Mouse (Mus musculus): ENCODE results near the gene Fxyd7. TPM values are rescaled to one million over a fixed set of nuclear protein-coding genes. Genes with fewer than 3 reads are reported as not detected.

Gene Fxyd7
- polyA plus RNA-seq, 1 experiment from 2014 or later, result 9.1 TPM

DNA sequence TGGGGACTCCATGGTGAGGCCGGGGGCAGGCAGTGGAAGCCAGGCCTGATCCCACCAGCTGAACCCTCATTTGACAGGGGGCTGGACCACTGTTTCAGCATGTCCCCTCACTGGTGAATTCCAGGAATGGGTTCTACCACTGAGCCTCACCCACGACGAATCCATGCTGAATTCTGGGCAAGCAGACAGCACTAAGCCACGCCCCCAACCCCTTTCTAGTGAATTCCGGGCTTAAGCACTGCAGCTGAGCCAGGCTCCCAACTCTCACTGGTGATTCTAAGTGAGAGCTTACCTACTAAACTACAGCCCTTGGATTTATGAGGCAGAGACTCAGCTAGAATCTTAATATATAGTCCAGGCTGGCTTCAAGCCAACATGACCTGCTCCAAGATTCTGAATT is 16.6 kb upstream of the Fxyd7 start:
- Histone ChIP-seq H3K36me3 (ENCODE audit: insufficient read depth) (no peaks in the 10 kb centered on the region), H3K9ac (no peak overlapping the region), H3K27ac (ENCODE audit: low read depth) (no peak overlapping the region), H3K9me3 (ENCODE audit: low read depth, low read length) (no peaks in the 10 kb centered on the region), H3K4me2 (no peak overlapping the region), H3K4me1 (ENCODE audit: insufficient read depth) (peaks cover 3% of the 10 kb centered on the region; the same call in 1 of the 2 replicates), H3K27me3 (ENCODE audit: insufficient read depth, low read length) (no peaks in the 10 kb centered on the region), H3K4me3 (ENCODE audit: low read depth, low read length) (no peak overlapping the region)
- TF ChIP-seq CTCF (IDR thresholded peaks at IDR 0.05; ENCODE audit: low read depth), result no peak
- DNase-seq (peak; percentile 74), ATAC-seq (ENCODE audit: insufficient read depth) (peak; percentile 61)
- 28% methylated on average over 5 of the region's 5 CpGs for WGBS

DNA sequence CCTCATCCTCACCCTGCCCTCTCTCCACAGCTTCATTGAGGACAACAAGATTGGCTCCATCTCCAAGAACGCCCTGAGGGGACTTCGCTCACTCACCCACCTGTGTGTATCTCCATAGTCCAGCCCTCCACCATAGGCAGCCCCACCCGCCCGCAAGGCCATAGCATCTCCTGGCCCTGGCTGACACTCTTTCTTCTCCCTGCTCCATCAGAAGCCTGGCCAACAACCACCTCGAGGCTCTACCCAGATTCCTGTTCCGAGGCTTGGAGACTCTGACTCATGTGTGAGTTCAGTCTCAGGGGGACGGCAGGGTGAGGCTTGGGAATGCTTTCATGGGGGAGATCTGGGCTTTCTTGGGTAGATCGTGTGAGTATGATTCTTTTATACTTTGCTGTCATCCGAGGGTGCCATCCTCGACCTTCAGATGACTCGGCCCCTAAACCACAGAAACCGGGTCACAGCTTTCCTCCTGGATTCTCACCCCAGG is 11.8 kb upstream of the Fxyd7 start:
- no peaks in the 10 kb centered on the region for H3K36me3 ChIP-seq (ENCODE audit: insufficient read depth)
- H3K9me3 ChIP-seq (ENCODE audit: low read depth, low read length), result no peaks in the 10 kb centered on the region
- DNase-seq, result no peak
- WGBS, result 76% methylated on average over 12 of the region's 12 CpGs
- H3K4me2 ChIP-seq, result no peak overlapping the region
- no peak for ATAC-seq (ENCODE audit: insufficient read depth)
- no peak overlapping the region for H3K4me3 ChIP-seq (ENCODE audit: low read depth, low read length)
- no peaks in the 10 kb centered on the region; the same call in 1 of the 2 replicates for H3K4me1 ChIP-seq (ENCODE audit: insufficient read depth)
- H3K27ac ChIP-seq (ENCODE audit: low read depth), result no peak overlapping the region
- no peak for TF ChIP-seq CTCF (IDR thresholded peaks at IDR 0.05; ENCODE audit: low read depth)
- H3K9ac ChIP-seq, result no peak overlapping the region
- no peaks in the 10 kb centered on the region for H3K27me3 ChIP-seq (ENCODE audit: insufficient read depth, low read length)

GRCm38 (mm10) chr7:31060621-31061010 is 9.3 kb upstream of the Fxyd7 start:
- H3K4me1 ChIP-seq (ENCODE audit: insufficient read depth), result no peaks in the 10 kb centered on the region
- H3K27me3 ChIP-seq (ENCODE audit: insufficient read depth, low read length), result no peaks in the 10 kb centered on the region
- H3K9me3 ChIP-seq (ENCODE audit: low read depth, low read length), result no peaks in the 10 kb centered on the region
- DNase-seq (no peak), ATAC-seq (ENCODE audit: insufficient read depth) (no peak)
- H3K9ac ChIP-seq, result no peak overlapping the region
- H3K4me3 ChIP-seq (ENCODE audit: low read depth, low read length), result no peak overlapping the region
- H3K27ac ChIP-seq (ENCODE audit: low read depth), result no peak overlapping the region
- no peak for TF ChIP-seq CTCF (IDR thresholded peaks at IDR 0.05; ENCODE audit: low read depth)
- WGBS, result 82% methylated on average over 7 of the region's 7 CpGs
- H3K4me2 ChIP-seq, result no peak overlapping the region
- no peaks in the 10 kb centered on the region for H3K36me3 ChIP-seq (ENCODE audit: insufficient read depth)

- no peak overlapping the region for H3K4me3 ChIP-seq (ENCODE audit: low read depth, low read length)
- no peak for TF ChIP-seq CTCF (IDR thresholded peaks at IDR 0.05; ENCODE audit: low read depth)
- ATAC-seq (ENCODE audit: insufficient read depth), result no peak
- H3K9ac ChIP-seq, result no peak overlapping the region
- no peak overlapping the region for H3K27ac ChIP-seq (ENCODE audit: low read depth)
- 63% methylated on average over 11 of the region's 11 CpGs for WGBS
- no peaks in the 10 kb centered on the region for H3K36me3 ChIP-seq (ENCODE audit: insufficient read depth)
- no peaks in the 10 kb centered on the region for H3K9me3 ChIP-seq (ENCODE audit: low read depth, low read length)
- DNase-seq, result no peak
- no peaks in the 10 kb centered on the region for H3K27me3 ChIP-seq (ENCODE audit: insufficient read depth, low read length)
- no peaks in the 10 kb centered on the region for H3K4me1 ChIP-seq (ENCODE audit: insufficient read depth)
- H3K4me2 ChIP-seq, result no peak overlapping the region
Observed at GRCm38 (mm10) chr7:31059919-31060620, 8.8 kb upstream of the Fxyd7 start.

DNA sequence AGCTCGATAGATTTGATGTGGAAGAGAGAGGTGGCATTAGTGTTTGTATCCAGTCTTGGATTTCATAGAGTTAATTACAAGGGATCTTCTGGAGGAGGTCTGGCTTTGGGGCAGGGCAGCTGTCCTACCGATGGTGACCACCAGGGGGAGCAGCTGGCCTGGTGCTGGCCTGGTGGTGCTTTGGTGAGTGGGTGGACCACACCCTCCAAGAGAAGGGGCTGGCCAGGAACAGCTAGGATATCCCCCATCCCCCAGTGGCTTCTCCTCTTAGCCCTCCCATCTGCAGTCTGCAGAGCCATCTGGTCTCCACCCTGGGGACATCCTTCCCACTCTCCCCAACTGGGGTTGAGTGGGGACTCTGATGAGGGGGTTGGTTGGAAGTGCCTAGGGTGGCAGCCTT is 7.8 kb upstream of the Fxyd7 start, which contains the start of gene Lgi4:
Lgi4 (plus strand) TSS at position 235 of the 400 bp plus-strand sequence.
- H3K4me1 ChIP-seq (ENCODE audit: insufficient read depth), result peaks cover 5% of the 10 kb centered on the region
- ATAC-seq (ENCODE audit: insufficient read depth), result peak; percentile 35
- 2% methylated on average over 2 of the region's 2 CpGs for WGBS
- peak; percentile 98 for TF ChIP-seq CTCF (IDR thresholded peaks at IDR 0.05; ENCODE audit: low read depth)
- H3K36me3 ChIP-seq (ENCODE audit: insufficient read depth), result no peaks in the 10 kb centered on the region
- peak; percentile 86 for DNase-seq
- H3K9ac ChIP-seq, result no peak within 1 kb of the TSS
- 0 out of 2 replicates have a peak, but pooled peaks cover 1% of the 10 kb centered on the region for H3K27me3 ChIP-seq (ENCODE audit: insufficient read depth, low read length)
- no peak within 1 kb of the TSS for H3K4me3 ChIP-seq (ENCODE audit: low read depth, low read length)
- no peak within 1 kb of the TSS for H3K27ac ChIP-seq (ENCODE audit: low read depth)
- no peak within 1 kb of the TSS for H3K4me2 ChIP-seq
- H3K9me3 ChIP-seq (ENCODE audit: low read depth, low read length), result no peaks in the 10 kb centered on the region

DNA sequence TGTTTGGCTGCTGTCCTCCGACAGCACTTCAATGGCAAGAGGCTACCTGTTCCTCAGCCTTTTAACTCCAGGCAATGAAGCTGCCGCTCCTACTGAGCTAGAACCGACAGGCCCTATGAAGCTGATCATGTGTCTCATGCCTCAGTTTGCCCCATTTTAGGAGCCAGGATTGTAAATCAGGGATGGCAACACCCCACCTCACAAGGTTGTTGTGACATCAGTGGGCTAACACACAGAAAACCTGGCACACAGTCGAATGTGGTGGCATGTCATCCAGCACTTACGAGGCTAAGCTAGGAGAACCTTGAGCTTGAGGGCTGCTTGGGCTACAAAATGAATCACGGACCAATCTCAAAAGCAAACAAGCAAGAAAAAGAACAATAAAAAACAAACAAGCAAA is 6.9 kb upstream of the Fxyd7 start:
- ATAC-seq (ENCODE audit: insufficient read depth), result no peak
- WGBS, result 77% methylated on average over 6 of the region's 6 CpGs
- no peak overlapping the region for H3K4me2 ChIP-seq

GRCm38 (mm10) chr7:31057730-31058129 is 6.5 kb upstream of the Fxyd7 start:
- H3K4me3 ChIP-seq (ENCODE audit: low read depth, low read length), result no peak overlapping the region
- DNase-seq, result no peak
- WGBS, result 57% methylated on average over 5 of the region's 5 CpGs
- TF ChIP-seq CTCF (IDR thresholded peaks at IDR 0.05; ENCODE audit: low read depth), result no peak
- no peaks in the 10 kb centered on the region for H3K9me3 ChIP-seq (ENCODE audit: low read depth, low read length)
- peaks cover 17% of the 10 kb centered on the region for H3K4me1 ChIP-seq (ENCODE audit: insufficient read depth)
- H3K27me3 ChIP-seq (ENCODE audit: insufficient read depth, low read length), result peaks cover 15% of the 10 kb centered on the region
- H3K9ac ChIP-seq, result no peak overlapping the region
- H3K27ac ChIP-seq (ENCODE audit: low read depth), result no peak overlapping the region
- H3K36me3 ChIP-seq (ENCODE audit: insufficient read depth), result no peaks in the 10 kb centered on the region
- no peak for ATAC-seq (ENCODE audit: insufficient read depth)
- no peak overlapping the region for H3K4me2 ChIP-seq

More for the DNA sequence above, 6.9 kb upstream of the Fxyd7 start:
- Histone ChIP-seq H3K27me3 (ENCODE audit: insufficient read depth, low read length) (peaks cover 10% of the 10 kb centered on the region; the same call in 1 of the 2 replicates), H3K4me1 (ENCODE audit: insufficient read depth) (peaks cover 14% of the 10 kb centered on the region), H3K9me3 (ENCODE audit: low read depth, low read length) (no peaks in the 10 kb centered on the region), H3K27ac (ENCODE audit: low read depth) (no peak overlapping the region), H3K9ac (no peak overlapping the region), H3K4me3 (ENCODE audit: low read depth, low read length) (no peak overlapping the region), H3K36me3 (ENCODE audit: insufficient read depth) (no peaks in the 10 kb centered on the region)
- TF ChIP-seq CTCF (IDR thresholded peaks at IDR 0.05; ENCODE audit: low read depth), result no peak
- DNase-seq, result no peak
